Mouse (Mus musculus) bone marrow, adult 2 months (tissue): ENCODE results near the gene Ttc41. TPM values are rescaled to one million over a fixed set of nuclear protein-coding genes. Genes with fewer than 3 reads are reported as not detected.

Experiments
- H3K27ac ChIP-seq: fragments of 200-500 bp; 2 replicates; pipeline ENCODE4 v1.5.1; 2012; ENCODE audit warnings: low read depth, mild to moderate bottlenecking, control low read depth, inconsistent platforms, low read length; ENCODE audit not compliant: control insufficient read depth, poor library complexity, insufficient read depth
- H3K4me1 ChIP-seq: fragments of 200-500 bp; 2 replicates; pipeline ENCODE4 v1.6.1; 2011; ENCODE audit warnings: low read length; ENCODE audit not compliant: control insufficient read depth, insufficient read depth
- H3K4me3 ChIP-seq: fragments of 200-500 bp; replicated peaks from 2 replicates; pipeline ENCODE3; 2011; ENCODE audit warnings: mild to moderate bottlenecking, low read depth, low read length, control low read depth; ENCODE audit not compliant: control insufficient read depth
- CTCF ChIP-seq: fragments of 200-500 bp; IDR thresholded peaks from 2 replicates; pipeline ENCODE4 v1.5.1; 2011; ENCODE audit warnings: low read length, control low read depth; ENCODE audit not compliant: control insufficient read depth, insufficient read depth
- POLR2A ChIP-seq: fragments of 200-500 bp; IDR thresholded peaks from 2 replicates; pipeline ENCODE4 v1.6.1; 2011; ENCODE audit warnings: low read depth, mild to moderate bottlenecking, control low read depth, low read length, borderline replicate concordance; ENCODE audit not compliant: control insufficient read depth
- WGBS: fragments of 180-500 bp; shearing (Covaris S2); methylation state at CpG from one replicate; pipeline ENCODE4 v1.1.7; 2018; 5-methylcytosine and 5-hydroxymethylcytosine counted together
- polyA plus RNA-seq: library from polyadenylated mRNA; stranded (reverse); fragments of >200 nt; gene quantifications from 2 replicates; pipeline ENCODE4 v1.2.4, GENCODE M21; 2011; ENCODE audit warnings: low replicate concordance; ENCODE audit not compliant: missing spikeins, insufficient read depth, insufficient read length

Ttc41 gene
- polyA plus RNA-seq, 1 experiment, result 4.4 TPM

GRCm38 (mm10) chr10:86704141-86704540 lies 1.5 kb upstream of the Ttc41 start:
- H3K4me1 ChIP-seq, result no peaks in the 10 kb centered on the region; the same call in 1 of the 2 replicates
- H3K4me3 ChIP-seq, result peak overlapping the region; percentile 83
- 3% methylated on average over 8 of the region's 8 CpGs for WGBS
- H3K27ac ChIP-seq, result no peak overlapping the region
- TF ChIP-seq POLR2A (no peak), CTCF (no peak)

DNA sequence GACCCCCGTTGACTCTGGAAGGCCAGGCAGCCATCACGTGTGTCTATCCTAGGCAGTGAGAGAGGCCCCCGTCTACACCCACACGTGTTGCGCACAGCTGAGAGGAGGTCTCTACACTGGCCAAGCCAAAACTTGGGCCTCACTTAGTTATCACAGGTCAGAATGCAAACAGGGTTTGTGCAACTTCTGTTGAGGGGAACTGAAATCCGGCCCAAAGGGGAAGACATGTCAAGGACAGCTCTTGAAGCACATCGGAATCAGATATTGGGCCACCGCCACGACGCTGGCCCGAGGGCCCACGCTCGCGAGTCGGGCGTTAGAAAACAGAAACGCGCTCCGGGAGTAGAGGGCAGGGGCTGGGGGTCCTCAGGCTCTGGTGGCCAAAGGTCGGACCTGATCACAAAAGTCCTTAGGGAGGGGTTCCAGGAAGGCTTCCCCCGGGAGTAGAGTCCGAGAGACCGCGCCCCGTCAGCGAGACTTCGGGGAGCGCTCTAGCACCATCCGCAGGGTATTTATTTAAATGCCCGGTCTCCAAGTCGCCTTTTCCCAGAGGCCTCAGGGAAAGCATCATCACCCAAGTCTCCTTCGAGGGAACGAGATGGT lies 921 bp upstream of the Ttc41 start:
- TF ChIP-seq POLR2A (no peak), CTCF (no peak)
- Histone ChIP-seq H3K4me3 (peak overlapping the region; percentile 83), H3K27ac (peak overlapping the region; percentile 81), H3K4me1 (no peaks in the 10 kb centered on the region; the same call in 1 of the 2 replicates)
- WGBS, result under 1% methylated on average over 33 of the region's 33 CpGs

DNA sequence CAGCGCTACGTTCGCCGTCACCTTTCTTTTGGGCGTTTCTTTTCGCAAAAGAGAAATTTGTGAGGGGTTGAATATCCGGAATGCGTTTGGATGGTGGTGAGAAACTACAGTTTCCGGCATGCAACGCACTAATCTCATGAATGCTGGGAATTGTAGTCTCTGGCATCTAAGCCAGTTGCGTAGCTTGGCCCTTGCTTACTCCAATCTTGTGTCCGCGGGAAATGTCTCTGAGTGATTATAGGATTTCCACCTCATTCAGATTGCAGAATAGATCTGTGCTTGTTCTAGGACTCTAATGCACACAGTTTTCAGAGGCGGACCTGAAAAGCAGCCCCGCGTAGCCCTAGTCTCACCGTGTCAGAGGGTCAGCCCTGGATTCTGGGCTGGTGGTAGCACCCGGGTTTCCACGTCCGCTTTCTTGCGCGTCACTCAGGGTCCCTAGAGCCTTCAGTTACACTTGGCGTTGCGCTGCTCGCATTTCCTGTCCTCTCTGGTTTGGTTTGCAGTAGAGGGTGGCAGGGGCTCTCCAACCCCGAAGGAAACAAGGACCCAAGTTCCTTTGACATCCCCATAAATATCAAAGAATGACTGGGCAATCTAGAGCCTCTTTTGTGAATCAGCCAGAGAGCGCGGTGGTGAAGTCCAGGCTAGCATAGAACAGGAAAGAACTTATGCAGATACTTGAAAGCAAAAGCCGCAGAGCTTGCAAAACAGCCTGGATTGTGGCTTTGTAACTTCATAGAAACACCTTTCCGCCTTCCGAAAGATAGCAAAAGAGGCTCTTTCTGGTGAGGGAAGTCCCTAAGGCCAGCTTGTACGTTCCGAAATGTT lies 526 bp downstream of the Ttc41 start:
- TF ChIP-seq CTCF (no peak), POLR2A (peak; percentile 52; the same call in 1 of the 2 replicates)
- no peaks in the 10 kb centered on the region for H3K4me1 ChIP-seq
- peak overlapping the region; percentile 83 for H3K4me3 ChIP-seq
- WGBS, result under 1% methylated on average over 33 of the region's 33 CpGs
- H3K27ac ChIP-seq, result peak overlapping the region; percentile 82

DNA sequence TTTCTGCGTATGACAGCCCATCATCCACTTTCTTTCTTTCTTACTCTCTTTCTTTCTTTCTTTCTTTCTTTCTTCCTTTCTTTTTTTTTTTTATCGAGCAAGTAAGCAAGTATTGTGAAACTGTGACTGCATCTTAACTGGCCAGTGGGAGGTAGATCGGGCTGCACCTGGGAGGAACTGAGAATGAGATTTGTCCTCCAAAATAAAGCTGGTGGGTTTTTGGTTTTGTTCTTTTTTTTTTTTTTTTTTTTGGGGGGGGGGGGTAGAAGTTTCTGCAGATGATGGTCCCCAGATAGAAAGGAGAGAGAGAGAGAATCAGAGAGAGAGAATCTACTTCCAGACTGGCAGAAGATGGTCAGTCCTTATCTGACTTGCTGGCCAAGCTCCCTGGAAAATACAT lies 1.5 kb downstream of the Ttc41 start:
- no peaks in the 10 kb centered on the region for H3K4me1 ChIP-seq
- H3K27ac ChIP-seq, result no peak overlapping the region; the same call in 1 of the 2 replicates
- H3K4me3 ChIP-seq, result no peak overlapping the region
- no peak for TF ChIP-seq POLR2A
- no peak for TF ChIP-seq CTCF
- 29% methylated on average over 3 of the region's 3 CpGs for whole genome bisulfite sequencing

DNA sequence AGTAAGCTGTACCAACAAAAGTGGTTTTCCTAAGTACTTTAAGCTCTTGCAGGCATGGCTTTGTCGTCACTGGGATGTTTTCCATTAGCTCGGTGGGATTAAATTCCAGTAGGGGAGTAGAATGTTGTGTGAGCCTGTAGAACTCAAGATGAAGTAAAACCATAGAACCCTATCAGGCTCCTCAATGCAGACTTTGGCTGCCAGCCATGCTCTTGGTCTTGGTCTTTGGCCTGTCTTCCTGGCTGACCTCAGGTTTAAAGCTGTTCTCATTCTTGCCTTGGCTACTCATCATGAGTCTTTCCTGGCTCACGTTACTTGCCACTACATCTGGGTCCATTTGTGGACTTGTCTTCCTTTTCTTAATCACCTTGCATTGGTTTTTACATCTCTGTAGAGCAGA lies 6.5 kb downstream of the Ttc41 start:
- TF ChIP-seq CTCF (no peak), POLR2A (no peak)
- H3K27ac ChIP-seq, result no peak overlapping the region
- 77% methylated on average over 3 of the region's 3 CpGs for WGBS
- H3K4me3 ChIP-seq, result no peak overlapping the region
- no peaks in the 10 kb centered on the region for H3K4me1 ChIP-seq

DNA sequence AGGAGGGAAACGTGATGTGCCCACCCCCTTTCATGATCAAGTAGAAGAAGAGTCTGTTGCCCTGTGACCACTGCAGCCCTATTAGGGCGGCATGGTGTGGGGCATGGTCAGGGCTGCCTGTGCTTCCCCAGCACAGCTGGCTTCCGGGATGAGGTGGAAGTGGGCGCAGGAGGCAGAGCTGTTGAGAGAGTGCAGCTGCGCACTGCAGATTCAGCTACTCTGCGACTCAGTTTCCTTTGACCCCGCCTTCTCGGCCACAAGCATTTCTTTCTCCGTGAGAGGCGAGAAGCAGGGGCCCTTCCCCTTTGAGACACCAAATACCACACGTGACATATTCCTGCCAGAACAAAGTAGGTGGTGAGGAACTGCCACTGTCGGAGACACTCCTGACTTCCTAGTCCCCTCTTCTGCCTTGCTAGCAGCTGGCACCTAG lies 22.0 kb downstream of the Ttc41 start:
- peak overlapping the region; percentile 82 for H3K27ac ChIP-seq
- under 1% methylated on average over 12 of the region's 12 CpGs for WGBS
- peak overlapping the region; percentile 55 for H3K4me3 ChIP-seq
- peaks cover 1% of the 10 kb centered on the region; the same call in 1 of the 2 replicates for H3K4me1 ChIP-seq
- TF ChIP-seq POLR2A, result peak; percentile 93
- no peak for TF ChIP-seq CTCF

DNA sequence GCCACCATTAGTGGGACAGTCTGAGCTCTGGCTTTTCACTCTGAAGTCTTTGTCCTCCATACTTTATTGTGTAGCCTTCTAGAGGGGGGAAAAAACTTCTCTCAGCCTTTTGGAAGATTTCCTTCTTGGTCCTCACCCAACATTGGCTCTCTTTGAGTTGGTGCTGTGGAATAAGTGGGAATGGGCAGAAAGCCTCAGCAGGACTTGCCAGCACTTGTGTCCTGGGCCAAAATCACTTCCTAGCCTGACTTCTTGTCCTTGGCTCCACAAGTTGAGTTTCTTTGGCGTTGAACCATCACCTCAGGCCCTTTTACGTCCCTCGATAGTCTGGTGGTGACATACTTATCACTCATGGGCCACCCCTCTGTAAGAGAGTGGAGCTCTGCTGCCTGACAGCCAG lies 22.6 kb downstream of the Ttc41 start:
- H3K4me3 ChIP-seq, result no peak overlapping the region
- peak overlapping the region; percentile 82 for H3K27ac ChIP-seq
- TF ChIP-seq POLR2A (no peak), CTCF (no peak)
- WGBS, result 82% methylated on average over 3 of the region's 3 CpGs
- H3K4me1 ChIP-seq, result peaks cover 1% of the 10 kb centered on the region; the same call in 1 of the 2 replicates

GRCm38 (mm10) chr10:86730823-86731499 lies 25.4 kb downstream of the Ttc41 start:
- WGBS, result 3% methylated on average over 22 of the region's 22 CpGs
- Histone ChIP-seq H3K4me1 (peaks cover 1% of the 10 kb centered on the region; the same call in 1 of the 2 replicates), H3K4me3 (peak overlapping the region; percentile 55), H3K27ac (no peak overlapping the region)
- TF ChIP-seq POLR2A (no peak), CTCF (peak; percentile 82)
